Mouse (Mus musculus): Measurements from ENCODE around the gene Egln2. TPM values are rescaled to one million over a fixed set of nuclear protein-coding genes. Genes with fewer than 3 reads are reported as not detected.

The Egln2 gene
- total and polyA plus RNA-seq, 3 experiments: 69.5 to 80.1 TPM; not detected in 1

Other genes with a start within 250 kb of the Egln2 start
- not detected in 2 replicates for gene Cyp2a22, start 227.4 kb downstream of the Egln2 start, total RNA-seq (2012; rRNA removed)
- gene Cyp2a22, start 227.4 kb downstream of the Egln2 start, polyA plus RNA-seq (2012; ENCODE audit: insufficient read depth in 1 of 2, insufficient read length in 2 of 2, low read depth in 1 of 2, low replicate concordance in 2 of 2, missing spikeins in 1 of 2): not detected
- gene Cyp2a12, start 137.7 kb downstream of the Egln2 start, total RNA-seq (2012; rRNA removed): not detected in 2 replicates
- not detected for gene Cyp2a12, start 137.7 kb downstream of the Egln2 start, polyA plus RNA-seq (2012; ENCODE audit: insufficient read depth in 1 of 2, insufficient read length in 2 of 2, low read depth in 1 of 2, low replicate concordance in 2 of 2, missing spikeins in 1 of 2)
- not detected in 2 replicates for gene Cyp2f2, start 46.9 kb downstream of the Egln2 start, total RNA-seq (2012; rRNA removed)
- not detected for gene Cyp2f2, start 46.9 kb downstream of the Egln2 start, polyA plus RNA-seq (2012; ENCODE audit: insufficient read depth in 1 of 2, insufficient read length in 2 of 2, low read depth in 1 of 2, low replicate concordance in 2 of 2, missing spikeins in 1 of 2)
- not detected in 2 replicates for gene Cyp2t4, start 13.1 kb downstream of the Egln2 start, total RNA-seq (2012; rRNA removed)
- under 1 TPM in 1 of 2 experiments, not detected in 1; 0.28 TPM for gene Cyp2t4, start 13.1 kb downstream of the Egln2 start, polyA plus RNA-seq (2012; ENCODE audit: insufficient read depth in 1 of 2, insufficient read length in 2 of 2, low read depth in 1 of 2, low replicate concordance in 2 of 2, missing spikeins in 1 of 2)
- 6.7 and 9.7 TPM in 2 replicates for gene Rab4b, start 12.1 kb upstream of the Egln2 start, total RNA-seq (2012; rRNA removed)
- gene Rab4b, start 12.1 kb upstream of the Egln2 start, polyA plus RNA-seq (2012; ENCODE audit: insufficient read depth in 1 of 2, insufficient read length in 2 of 2, low read depth in 1 of 2, low replicate concordance in 2 of 2, missing spikeins in 1 of 2): 10 to 100 TPM in 1 of 2 experiments, not detected in 1; 32.6 TPM
- gene Gm21983, start 14.3 kb upstream of the Egln2 start, total RNA-seq (2012; rRNA removed): not detected in 2 replicates
- under 1 TPM in 1 of 2 experiments, not detected in 1; 0.22 TPM for gene Gm21983, start 14.3 kb upstream of the Egln2 start, polyA plus RNA-seq (2012; ENCODE audit: insufficient read depth in 1 of 2, insufficient read length in 2 of 2, low read depth in 1 of 2, low replicate concordance in 2 of 2, missing spikeins in 1 of 2)
- 2.0 and 2.1 TPM in 2 replicates for gene Mia, start 14.4 kb upstream of the Egln2 start, total RNA-seq (2012; rRNA removed)
- 1 to 10 TPM in 1 of 2 experiments, not detected in 1; 2.8 TPM for gene Mia, start 14.4 kb upstream of the Egln2 start, polyA plus RNA-seq (2012; ENCODE audit: insufficient read depth in 1 of 2, insufficient read length in 2 of 2, low read depth in 1 of 2, low replicate concordance in 2 of 2, missing spikeins in 1 of 2)
- gene BC024978, start 29.0 kb upstream of the Egln2 start, total RNA-seq (2012; rRNA removed): 1.6 and 2.1 TPM in 2 replicates
- gene BC024978, start 29.0 kb upstream of the Egln2 start, polyA plus RNA-seq (2012; ENCODE audit: insufficient read depth in 1 of 2, insufficient read length in 2 of 2, low read depth in 1 of 2, low replicate concordance in 2 of 2, missing spikeins in 1 of 2): 1 to 10 TPM in 1 of 2 experiments, not detected in 1; 7.1 TPM
- 128 and 139 TPM in 2 replicates for gene Snrpa, start 29.5 kb upstream of the Egln2 start, total RNA-seq (2012; rRNA removed)
- 100 to 1,000 TPM in 1 of 2 experiments, not detected in 1; 310 TPM for gene Snrpa, start 29.5 kb upstream of the Egln2 start, polyA plus RNA-seq (2012; ENCODE audit: insufficient read depth in 1 of 2, insufficient read length in 2 of 2, low read depth in 1 of 2, low replicate concordance in 2 of 2, missing spikeins in 1 of 2)
- 5.1 and 6.8 TPM in 2 replicates for gene Itpkc, start 61.9 kb upstream of the Egln2 start, total RNA-seq (2012; rRNA removed)
- gene Itpkc, start 61.9 kb upstream of the Egln2 start, polyA plus RNA-seq (2012; ENCODE audit: insufficient read depth in 1 of 2, insufficient read length in 2 of 2, low read depth in 1 of 2, low replicate concordance in 2 of 2, missing spikeins in 1 of 2): 1 to 10 TPM in 1 of 2 experiments, not detected in 1; 6.3 TPM
- gene Coq8b, start 66.2 kb upstream of the Egln2 start, total RNA-seq (2012; rRNA removed): 12.5 and 13.8 TPM in 2 replicates
- gene Coq8b, start 66.2 kb upstream of the Egln2 start, polyA plus RNA-seq (2012; ENCODE audit: insufficient read depth in 1 of 2, insufficient read length in 2 of 2, low read depth in 1 of 2, low replicate concordance in 2 of 2, missing spikeins in 1 of 2): 10 to 100 TPM in 1 of 2 experiments, not detected in 1; 22.7 TPM
- gene Numbl, start 91.6 kb upstream of the Egln2 start, total RNA-seq (2012; rRNA removed): 2.2 and 3.6 TPM in 2 replicates
- 10 to 100 TPM in 1 of 2 experiments, not detected in 1; 10.6 TPM for gene Numbl, start 91.6 kb upstream of the Egln2 start, polyA plus RNA-seq (2012; ENCODE audit: insufficient read depth in 1 of 2, insufficient read length in 2 of 2, low read depth in 1 of 2, low replicate concordance in 2 of 2, missing spikeins in 1 of 2)
- gene Ltbp4, start 170.9 kb upstream of the Egln2 start, total RNA-seq (2012; rRNA removed): 2.2 and 2.9 TPM in 2 replicates
- 10 to 100 TPM in 1 of 2 experiments, not detected in 1; 14.2 TPM for gene Ltbp4, start 170.9 kb upstream of the Egln2 start, polyA plus RNA-seq (2012; ENCODE audit: insufficient read depth in 1 of 2, insufficient read length in 2 of 2, low read depth in 1 of 2, low replicate concordance in 2 of 2, missing spikeins in 1 of 2)
- gene Shkbp1, start 189.2 kb upstream of the Egln2 start, total RNA-seq (2012; rRNA removed): 24.2 and 25.4 TPM in 2 replicates
- 10 to 100 TPM in 1 of 2 experiments, not detected in 1; 77.0 TPM for gene Shkbp1, start 189.2 kb upstream of the Egln2 start, polyA plus RNA-seq (2012; ENCODE audit: insufficient read depth in 1 of 2, insufficient read length in 2 of 2, low read depth in 1 of 2, low replicate concordance in 2 of 2, missing spikeins in 1 of 2)
- gene Gm20479, start 190.6 kb upstream of the Egln2 start, total RNA-seq (2012; rRNA removed): 0.42 TPM in 1 of 2 replicates, not detected in the other
- 1 to 10 TPM in 1 of 2 experiments, not detected in 1; 2.7 TPM for gene Gm20479, start 190.6 kb upstream of the Egln2 start, polyA plus RNA-seq (2012; ENCODE audit: insufficient read depth in 1 of 2, insufficient read length in 2 of 2, low read depth in 1 of 2, low replicate concordance in 2 of 2, missing spikeins in 1 of 2)